Mouse (Mus musculus): ENCODE measurements around the gene Zfp106. TPM values are rescaled to one million over a fixed set of nuclear protein-coding genes. Genes with fewer than 3 reads are reported as not detected.

Zfp106 gene
- polyA plus RNA-seq, 1 experiment from 2014 or later = 56.6 TPM

DNA sequence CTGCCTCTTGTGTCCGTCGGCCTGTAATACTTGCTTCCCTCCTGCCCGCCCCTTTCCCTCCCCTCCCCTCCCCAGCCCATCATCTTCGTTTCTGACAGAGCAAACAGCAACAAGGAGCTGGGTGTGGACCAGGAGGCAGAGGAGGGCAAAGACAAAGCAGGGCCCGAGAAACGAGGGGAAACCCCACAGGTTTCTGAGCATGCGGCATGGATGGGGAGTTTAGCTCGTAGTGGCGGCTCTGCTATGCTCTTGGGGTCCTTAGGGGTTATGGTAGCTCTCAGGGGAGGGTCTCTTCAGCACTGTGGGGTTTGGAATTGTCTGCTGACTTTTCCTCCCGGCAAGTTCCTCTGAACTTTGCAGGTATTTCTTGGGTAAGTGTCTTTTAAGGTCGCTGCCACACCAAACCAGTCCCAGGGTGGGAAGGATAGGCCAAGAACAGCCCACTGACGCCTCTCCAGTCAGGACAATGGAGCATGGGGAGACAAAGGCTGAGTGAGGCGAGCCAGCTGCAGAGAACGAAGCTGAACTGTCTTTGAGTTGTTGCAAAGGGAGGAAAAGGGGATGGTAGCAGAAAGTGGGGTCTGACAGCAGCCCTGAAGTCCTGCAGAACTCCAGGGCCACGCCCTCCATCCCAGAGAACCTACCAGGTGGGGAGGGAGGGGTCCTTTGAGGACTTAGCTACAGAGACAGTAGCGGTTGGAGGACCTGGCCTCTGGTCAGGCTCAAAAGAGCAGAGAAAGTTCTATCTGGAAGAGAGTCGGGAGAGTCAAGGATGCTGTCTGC, 62.3 kb downstream of the Zfp106 start:
- H3K27me3 ChIP-seq (ENCODE audit: control insufficient read depth, insufficient read depth, low read length) = no peaks in the 10 kb centered on the region
- no peak overlapping the region for H3K9ac ChIP-seq (ENCODE audit: low read depth, low read length)
- H3K4me3 ChIP-seq (ENCODE audit: low read depth, low read length) = no peak overlapping the region
- no peak for ATAC-seq (replicated peaks; ENCODE audit: insufficient number of reproducible peaks, low FRiP score, low TSS enrichment)
- no peak overlapping the region; the same call in 1 of the 2 replicates for H3K27ac ChIP-seq (ENCODE audit: low read depth, low read length)
- no peaks in the 10 kb centered on the region for H3K9me3 ChIP-seq (replicated peaks; ENCODE audit: control insufficient read depth, low read length)
- H3K4me2 ChIP-seq = no peak overlapping the region
- 44% methylated on average over 17 of the region's 17 CpGs for WGBS (ENCODE audit: insufficient replicate concordance)
- H3K4me1 ChIP-seq (ENCODE audit: control insufficient read depth, insufficient read depth, low read length) = peaks cover 33% of the 10 kb centered on the region
- H3K36me3 ChIP-seq (ENCODE audit: control insufficient read depth, insufficient read depth, low read length) = peaks cover 9% of the 10 kb centered on the region; the same call in 1 of the 2 replicates

DNA sequence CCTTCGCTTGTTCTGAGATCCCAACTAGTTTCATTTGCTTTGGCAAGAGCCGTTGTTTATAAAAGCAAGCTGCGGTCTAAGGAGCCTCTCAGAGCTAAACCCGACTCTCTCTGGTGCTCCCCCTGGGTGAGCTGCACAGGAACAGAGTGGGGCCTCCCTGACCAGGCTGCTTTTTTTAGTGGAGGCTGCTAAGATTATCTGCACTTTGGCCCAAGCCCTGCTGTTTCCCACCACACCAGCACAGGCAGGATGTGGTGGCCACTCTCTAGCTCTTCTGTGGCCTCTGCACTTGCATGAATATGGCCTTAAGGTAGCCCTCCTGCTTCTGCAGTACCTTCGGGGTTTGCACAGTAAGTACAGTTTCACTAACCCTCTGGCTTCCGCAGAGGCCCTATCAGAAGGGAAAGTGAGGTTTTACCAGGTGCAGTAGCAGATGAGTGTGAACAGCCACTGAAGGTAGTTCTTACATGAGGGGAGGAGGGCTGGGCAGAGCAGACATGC, 63.6 kb downstream of the Zfp106 start:
- ATAC-seq (replicated peaks; ENCODE audit: insufficient number of reproducible peaks, low FRiP score, low TSS enrichment) = no peak
- H3K27me3 ChIP-seq (ENCODE audit: control insufficient read depth, insufficient read depth, low read length) = no peaks in the 10 kb centered on the region
- H3K4me3 ChIP-seq (ENCODE audit: low read depth, low read length) = no peak overlapping the region

DNA sequence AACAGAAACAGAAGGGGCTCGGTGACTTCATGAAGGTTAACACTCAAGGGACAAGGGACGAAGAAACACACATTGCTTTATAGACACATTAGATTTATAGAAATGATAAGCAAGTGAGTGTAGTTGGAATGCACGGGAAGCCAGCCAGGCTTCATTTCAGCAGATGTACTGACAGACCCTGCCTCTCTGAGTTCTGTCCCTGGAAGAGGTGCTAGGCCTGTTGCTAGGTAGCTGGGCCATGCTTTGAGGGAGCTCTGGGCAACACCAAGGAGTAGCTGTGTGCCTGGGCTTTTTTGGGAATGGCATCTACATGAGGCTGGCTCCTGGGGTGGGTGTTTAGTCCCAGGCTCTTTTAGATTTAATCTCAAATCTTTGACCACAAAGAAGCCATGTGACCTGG, 67.1 kb downstream of the Zfp106 start:
- no peaks in the 10 kb centered on the region for H3K27me3 ChIP-seq (ENCODE audit: control insufficient read depth, insufficient read depth, low read length)
- H3K9ac ChIP-seq (ENCODE audit: low read depth, low read length) = no peak overlapping the region
- WGBS (ENCODE audit: insufficient replicate concordance) = 61% methylated on average over 3 of the region's 3 CpGs
- H3K27ac ChIP-seq (ENCODE audit: low read depth, low read length) = peak overlapping the region; percentile 3; the same call in 1 of the 2 replicates
- H3K4me1 ChIP-seq (ENCODE audit: control insufficient read depth, insufficient read depth, low read length) = peaks cover 26% of the 10 kb centered on the region
- H3K4me2 ChIP-seq = no peak overlapping the region
- H3K36me3 ChIP-seq (ENCODE audit: control insufficient read depth, insufficient read depth, low read length) = no peaks in the 10 kb centered on the region
- ATAC-seq (replicated peaks; ENCODE audit: insufficient number of reproducible peaks, low FRiP score, low TSS enrichment) = no peak
- no peaks in the 10 kb centered on the region for H3K9me3 ChIP-seq (replicated peaks; ENCODE audit: control insufficient read depth, low read length)
- H3K4me3 ChIP-seq (ENCODE audit: low read depth, low read length) = no peak overlapping the region

More for the DNA sequence above, 63.6 kb downstream of the Zfp106 start:
- Histone ChIP-seq H3K4me2 (0 out of 2 replicates have a peak overlapping the region, but pooled peaks have one; percentile 9), H3K27ac (ENCODE audit: low read depth, low read length) (peak overlapping the region; percentile 80), H3K9me3 (replicated peaks; ENCODE audit: control insufficient read depth, low read length) (no peaks in the 10 kb centered on the region), H3K9ac (ENCODE audit: low read depth, low read length) (peak overlapping the region; percentile 49; the same call in 1 of the 2 replicates), H3K4me1 (ENCODE audit: control insufficient read depth, insufficient read depth, low read length) (peaks cover 33% of the 10 kb centered on the region), H3K36me3 (ENCODE audit: control insufficient read depth, insufficient read depth, low read length) (0 out of 2 replicates have a peak, but pooled peaks cover 2% of the 10 kb centered on the region)
- WGBS (ENCODE audit: insufficient replicate concordance) = 49% methylated on average over 6 of the region's 6 CpGs

DNA sequence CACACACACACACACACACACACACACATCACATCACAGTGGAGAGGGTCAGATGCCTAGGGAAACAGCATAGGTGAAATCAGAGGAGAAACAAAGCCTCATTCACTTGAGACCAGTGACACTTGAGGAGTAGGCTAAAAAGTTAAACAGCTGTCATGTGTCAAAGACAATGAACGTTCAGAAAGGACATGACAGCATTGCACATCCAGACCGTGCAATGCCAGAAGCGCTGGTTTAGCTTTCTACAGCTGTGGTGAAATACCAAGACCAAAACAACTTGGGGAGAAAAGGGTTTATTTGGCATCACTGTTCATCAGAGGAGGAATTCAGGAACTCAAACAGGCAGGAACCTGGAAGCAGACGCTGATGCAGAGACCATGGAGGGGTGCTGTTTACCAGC, 70.4 kb downstream of the Zfp106 start:
- Histone ChIP-seq H3K4me2 (no peak overlapping the region), H3K9me3 (replicated peaks; ENCODE audit: control insufficient read depth, low read length) (no peaks in the 10 kb centered on the region), H3K27me3 (ENCODE audit: control insufficient read depth, insufficient read depth, low read length) (no peaks in the 10 kb centered on the region), H3K4me1 (ENCODE audit: control insufficient read depth, insufficient read depth, low read length) (peaks cover 3% of the 10 kb centered on the region; the same call in 1 of the 2 replicates), H3K9ac (ENCODE audit: low read depth, low read length) (no peak overlapping the region), H3K4me3 (ENCODE audit: low read depth, low read length) (no peak overlapping the region), H3K27ac (ENCODE audit: low read depth, low read length) (no peak overlapping the region), H3K36me3 (ENCODE audit: control insufficient read depth, insufficient read depth, low read length) (no peaks in the 10 kb centered on the region)
- 58% methylated on average over 4 of the region's 4 CpGs for WGBS (ENCODE audit: insufficient replicate concordance)
- no peak for ATAC-seq (replicated peaks; ENCODE audit: insufficient number of reproducible peaks, low FRiP score, low TSS enrichment)

DNA sequence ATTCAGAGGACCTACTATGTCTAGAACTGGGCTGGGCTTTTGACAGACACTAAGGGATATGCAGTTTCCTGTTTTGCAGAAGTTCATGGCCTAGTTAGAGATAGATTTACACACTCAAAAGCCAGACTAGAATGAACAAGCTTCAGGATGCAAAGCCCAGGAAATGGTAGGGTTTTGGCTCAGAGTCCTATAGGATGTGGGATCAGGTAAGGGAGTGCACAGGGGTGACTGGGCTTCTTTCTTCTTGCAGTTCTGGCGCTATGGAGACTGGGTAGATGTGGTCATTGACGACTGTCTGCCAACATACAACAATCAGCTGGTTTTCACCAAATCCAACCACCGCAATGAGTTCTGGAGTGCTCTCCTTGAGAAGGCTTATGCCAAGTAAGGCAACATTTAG, 79.4 kb downstream of the Zfp106 start:
- no peak overlapping the region for H3K4me3 ChIP-seq (ENCODE audit: low read depth, low read length)
- H3K9ac ChIP-seq (ENCODE audit: low read depth, low read length) = no peak overlapping the region

DNA sequence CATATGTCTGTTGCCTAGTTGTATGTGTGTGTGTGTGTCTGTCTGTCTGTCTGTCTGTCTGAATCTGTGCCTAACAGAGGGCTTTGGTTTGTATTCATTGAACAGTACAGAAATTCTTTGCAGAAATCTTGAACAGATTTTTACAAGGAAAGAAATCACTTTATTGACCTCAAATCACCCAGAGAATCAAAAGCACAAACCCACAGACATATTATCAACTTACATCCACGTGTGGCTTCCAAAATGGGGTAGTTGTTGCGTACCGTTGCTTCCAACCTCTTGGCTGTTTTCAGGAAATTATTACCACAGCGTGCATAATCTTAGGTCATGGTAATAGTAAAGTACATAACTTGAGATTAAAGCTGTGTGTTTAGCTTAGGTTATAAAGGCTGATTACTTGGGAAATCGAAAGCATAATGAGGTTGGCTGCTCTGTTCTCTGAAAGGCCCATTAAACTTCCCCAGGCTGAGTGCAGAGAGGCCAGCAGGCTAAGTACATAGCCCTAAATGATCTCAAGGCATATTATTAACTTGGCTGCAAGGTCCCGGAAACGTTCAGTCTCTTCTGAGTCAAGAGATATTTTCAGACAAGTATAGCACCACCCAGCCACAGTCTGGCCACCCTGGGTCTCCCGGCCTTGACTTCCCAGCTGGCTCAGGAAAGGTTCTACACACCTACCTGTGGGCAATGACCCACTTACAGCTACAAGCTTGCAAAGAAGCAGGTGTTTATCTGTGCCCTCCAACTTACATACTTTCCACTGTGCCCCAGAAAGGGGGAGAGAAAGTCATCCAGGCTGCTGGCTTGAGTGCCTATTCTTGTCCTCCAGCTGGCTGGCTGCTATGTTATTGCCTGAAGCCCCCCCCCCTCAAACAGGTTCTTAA, 80.9 kb downstream of the Zfp106 start:
- H3K27ac ChIP-seq (ENCODE audit: low read depth, low read length) = peak overlapping the region; percentile 46; the same call in 1 of the 2 replicates
- no peaks in the 10 kb centered on the region for H3K36me3 ChIP-seq (ENCODE audit: control insufficient read depth, insufficient read depth, low read length)
- no peak overlapping the region for H3K9ac ChIP-seq (ENCODE audit: low read depth, low read length)
- ATAC-seq (replicated peaks; ENCODE audit: insufficient number of reproducible peaks, low FRiP score, low TSS enrichment) = no peak
- H3K4me2 ChIP-seq = no peak overlapping the region
- no peaks in the 10 kb centered on the region for H3K27me3 ChIP-seq (ENCODE audit: control insufficient read depth, insufficient read depth, low read length)
- no peak overlapping the region for H3K4me3 ChIP-seq (ENCODE audit: low read depth, low read length)
- H3K9me3 ChIP-seq (replicated peaks; ENCODE audit: control insufficient read depth, low read length) = no peaks in the 10 kb centered on the region
- 71% methylated on average over 8 of the region's 8 CpGs for WGBS (ENCODE audit: insufficient replicate concordance)
- peaks cover 6% of the 10 kb centered on the region; the same call in 1 of the 2 replicates for H3K4me1 ChIP-seq (ENCODE audit: control insufficient read depth, insufficient read depth, low read length)

More for the DNA sequence above, 79.4 kb downstream of the Zfp106 start:
- Histone ChIP-seq H3K4me1 (ENCODE audit: control insufficient read depth, insufficient read depth, low read length) (peaks cover 6% of the 10 kb centered on the region; the same call in 1 of the 2 replicates), H3K27me3 (ENCODE audit: control insufficient read depth, insufficient read depth, low read length) (no peaks in the 10 kb centered on the region), H3K9me3 (replicated peaks; ENCODE audit: control insufficient read depth, low read length) (no peaks in the 10 kb centered on the region), H3K27ac (ENCODE audit: low read depth, low read length) (no peak overlapping the region), H3K4me2 (no peak overlapping the region), H3K36me3 (ENCODE audit: control insufficient read depth, insufficient read depth, low read length) (no peaks in the 10 kb centered on the region)
- WGBS (ENCODE audit: insufficient replicate concordance) = 88% methylated on average over 3 of the region's 3 CpGs
- no peak for ATAC-seq (replicated peaks; ENCODE audit: insufficient number of reproducible peaks, low FRiP score, low TSS enrichment)

DNA sequence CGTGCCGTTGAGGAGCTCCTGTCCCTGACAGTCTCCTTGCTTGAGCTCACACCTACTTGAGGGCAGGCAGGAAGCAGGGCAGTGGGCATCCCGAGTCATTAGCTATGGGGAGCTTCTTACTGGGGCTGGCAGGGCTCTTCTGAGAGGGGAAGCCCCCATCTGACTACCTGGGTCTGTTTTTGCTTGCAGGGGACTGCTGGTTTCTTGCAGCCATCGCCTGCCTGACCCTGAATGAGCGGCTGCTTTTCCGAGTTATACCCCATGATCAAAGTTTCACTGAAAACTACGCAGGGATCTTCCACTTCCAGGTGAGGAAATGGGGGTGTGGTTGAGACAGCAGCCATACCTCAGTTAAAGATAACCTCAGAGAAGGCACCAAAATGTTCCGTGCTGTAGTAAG, 81.7 kb downstream of the Zfp106 start:
- ATAC-seq (replicated peaks; ENCODE audit: insufficient number of reproducible peaks, low FRiP score, low TSS enrichment) = no peak
- Histone ChIP-seq H3K27ac (ENCODE audit: low read depth, low read length) (no peak overlapping the region), H3K4me2 (no peak overlapping the region), H3K36me3 (ENCODE audit: control insufficient read depth, insufficient read depth, low read length) (no peaks in the 10 kb centered on the region), H3K4me3 (ENCODE audit: low read depth, low read length) (no peak overlapping the region), H3K27me3 (ENCODE audit: control insufficient read depth, insufficient read depth, low read length) (no peaks in the 10 kb centered on the region), H3K9ac (ENCODE audit: low read depth, low read length) (no peak overlapping the region), H3K9me3 (replicated peaks; ENCODE audit: control insufficient read depth, low read length) (no peaks in the 10 kb centered on the region), H3K4me1 (ENCODE audit: control insufficient read depth, insufficient read depth, low read length) (peaks cover 6% of the 10 kb centered on the region; the same call in 1 of the 2 replicates)
- WGBS (ENCODE audit: insufficient replicate concordance) = 58% methylated on average over 8 of the region's 8 CpGs

DNA sequence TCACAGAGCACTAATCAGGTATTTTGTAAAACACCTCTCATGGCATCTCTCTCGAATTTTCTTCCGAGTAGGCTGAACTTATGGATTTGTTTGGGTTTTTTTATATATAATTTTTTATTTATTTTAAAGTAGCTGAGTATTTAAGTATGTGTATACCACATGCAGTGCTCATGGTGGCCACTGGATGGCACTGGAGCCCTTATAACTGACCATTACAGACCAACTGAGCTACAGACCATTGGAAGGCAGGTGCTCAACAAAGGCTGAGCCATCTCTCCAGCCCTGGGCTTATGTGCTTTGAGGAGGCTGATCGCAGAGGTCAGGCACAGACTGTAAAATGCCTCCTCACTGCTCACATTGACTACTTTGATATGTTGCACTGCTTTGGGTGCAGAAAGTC, 85.0 kb downstream of the Zfp106 start:
- peaks cover 6% of the 10 kb centered on the region; the same call in 1 of the 2 replicates for H3K4me1 ChIP-seq (ENCODE audit: control insufficient read depth, insufficient read depth, low read length)
- no peak overlapping the region for H3K9ac ChIP-seq (ENCODE audit: low read depth, low read length)
- no peaks in the 10 kb centered on the region for H3K27me3 ChIP-seq (ENCODE audit: control insufficient read depth, insufficient read depth, low read length)
- no peaks in the 10 kb centered on the region for H3K9me3 ChIP-seq (replicated peaks; ENCODE audit: control insufficient read depth, low read length)
- ATAC-seq (replicated peaks; ENCODE audit: insufficient number of reproducible peaks, low FRiP score, low TSS enrichment) = 0 out of 2 replicates have a peak, but pooled peaks have one; percentile 31
- no peak overlapping the region for H3K27ac ChIP-seq (ENCODE audit: low read depth, low read length)
- no peak overlapping the region for H3K4me2 ChIP-seq
- no peak overlapping the region for H3K4me3 ChIP-seq (ENCODE audit: low read depth, low read length)
- 54% methylated on average over 3 of the region's 3 CpGs for whole genome bisulfite sequencing (ENCODE audit: insufficient replicate concordance)
- H3K36me3 ChIP-seq (ENCODE audit: control insufficient read depth, insufficient read depth, low read length) = no peaks in the 10 kb centered on the region
